In the genomic region with DNA sequence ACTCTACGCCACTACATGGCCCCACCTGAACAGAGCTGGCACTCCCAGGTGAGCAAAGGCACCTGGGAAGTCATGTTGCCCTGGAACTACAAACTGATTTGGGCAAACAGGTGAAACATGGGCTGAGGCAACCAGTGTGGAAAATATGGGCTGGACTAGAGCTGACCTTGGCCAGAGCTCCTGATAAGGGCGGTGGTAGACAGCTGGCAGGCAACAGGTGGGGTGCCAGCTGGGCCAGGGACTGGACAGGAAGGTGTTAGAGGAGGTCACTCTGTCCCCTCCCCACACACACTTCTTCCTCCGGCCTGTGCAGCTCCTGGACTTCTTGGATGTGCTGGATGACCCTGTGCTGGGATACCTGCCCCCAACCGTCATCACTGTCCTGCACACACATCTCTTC, we compare ENCODE assay signal across 23 mouse cellular contexts. TPM values are rescaled to one million over a fixed set of nuclear protein-coding genes. Genes with fewer than 3 reads are reported as not detected.
DNase-seq lines count a peak whose midpoint lies in the region; ATAC-seq and TF ChIP-seq lines count a peak whose summit lies in the region.
"Had no signal": no experiment of that assay in that cellular context is flagged by ENCODE, and none has a peak within 500 bp of the region (broad histone marks: within the 10 kb centered on the region; RNA-seq: fewer than 3 reads in every experiment).

No protein-coding gene starts in this region.

- no peak overlapping the region for H3K27ac ChIP-seq in embryonic facial prominence, embryonic 12.5 days
- no peak overlapping the region for H3K27ac ChIP-seq in embryonic facial prominence, embryonic 10.5 days (replicated peaks)
- H3K27ac ChIP-seq in intestine, embryonic 15.5 days, result no peak overlapping the region
- H3K27ac ChIP-seq in intestine, embryonic 16.5 days (ENCODE audit: low read length), result no peak overlapping the region
- no peak overlapping the region for H3K27ac ChIP-seq in limb, embryonic 12.5 days
- H3K27ac ChIP-seq in limb, embryonic 10.5 days, result no peak overlapping the region

- no peaks in the 10 kb centered on the region for H3K79me2 ChIP-seq in myocyte (ENCODE audit: control insufficient read depth, insufficient read depth)

- H3K4me3 ChIP-seq in embryonic facial prominence, embryonic 12.5 days, result no peak overlapping the region
- H3K4me3 ChIP-seq in embryonic facial prominence, embryonic 10.5 days, result no peak overlapping the region
- no peak overlapping the region for H3K4me3 ChIP-seq in intestine, embryonic 15.5 days (replicated peaks)
- H3K4me3 ChIP-seq in intestine, embryonic 16.5 days (ENCODE audit: low read length), result no peak overlapping the region
- H3K4me3 ChIP-seq in limb, embryonic 12.5 days (replicated peaks), result no peak overlapping the region
- H3K4me3 ChIP-seq in limb, embryonic 10.5 days, result no peak overlapping the region
- H3K4me3 ChIP-seq in myocyte, result no peak overlapping the region

- ATAC-seq in embryonic facial prominence, embryonic 12.5 days (ENCODE audit: insufficient number of reproducible peaks, insufficient read depth, low FRiP score, low TSS enrichment), result no peak
- ATAC-seq in intestine, embryonic 15.5 days, result 0 out of 2 replicates have a peak, but pooled peaks have one; percentile 24
- no peak for ATAC-seq in intestine, embryonic 16.5 days
- ATAC-seq in limb, embryonic 12.5 days (ENCODE audit: insufficient number of reproducible peaks, insufficient read depth, low FRiP score, low TSS enrichment, low read depth), result no peak
- ATAC-seq: activated CD4-positive, CD25-positive, alpha-beta regulatory T cell, adult 4 months; CD4-positive, CD25-positive, alpha-beta regulatory T cell, adult 4 months; Patski had no signal

- no peaks in the 10 kb centered on the region for H3K9me3 ChIP-seq in embryonic facial prominence, embryonic 12.5 days
- no peaks in the 10 kb centered on the region for H3K9me3 ChIP-seq in embryonic facial prominence, embryonic 10.5 days
- no peaks in the 10 kb centered on the region for H3K9me3 ChIP-seq in intestine, embryonic 15.5 days
- no peaks in the 10 kb centered on the region for H3K9me3 ChIP-seq in intestine, embryonic 16.5 days (ENCODE audit: control insufficient read depth, low read length)
- H3K9me3 ChIP-seq in limb, embryonic 12.5 days, result no peaks in the 10 kb centered on the region
- no peaks in the 10 kb centered on the region for H3K9me3 ChIP-seq in limb, embryonic 10.5 days (replicated peaks)
- H3K9me3 ChIP-seq: G1E had no signal

- 88% methylated on average over 4 of the region's 4 CpGs for WGBS in embryonic facial prominence, embryonic 12.5 days
- 94% methylated on average over 4 of the region's 4 CpGs for WGBS in embryonic facial prominence, embryonic 10.5 days
- 89% methylated on average over 4 of the region's 4 CpGs for WGBS in intestine, embryonic 15.5 days
- WGBS in intestine, embryonic 16.5 days, result 86% methylated on average over 4 of the region's 4 CpGs
- 94% methylated on average over 4 of the region's 4 CpGs for WGBS in limb, embryonic 12.5 days
- 90% methylated on average over 4 of the region's 4 CpGs for WGBS in limb, embryonic 10.5 days

- H3K4me1 ChIP-seq in embryonic facial prominence, embryonic 12.5 days, result no peaks in the 10 kb centered on the region
- no peaks in the 10 kb centered on the region for H3K4me1 ChIP-seq in embryonic facial prominence, embryonic 10.5 days
- H3K4me1 ChIP-seq in intestine, embryonic 15.5 days (replicated peaks), result no peaks in the 10 kb centered on the region
- no peaks in the 10 kb centered on the region for H3K4me1 ChIP-seq in intestine, embryonic 16.5 days (ENCODE audit: control insufficient read depth, insufficient read depth, low read length)
- no peaks in the 10 kb centered on the region for H3K4me1 ChIP-seq in limb, embryonic 12.5 days (replicated peaks)
- H3K4me1 ChIP-seq in limb, embryonic 10.5 days, result no peaks in the 10 kb centered on the region

- no peak overlapping the region for H3K4me2 ChIP-seq in embryonic facial prominence, embryonic 12.5 days (replicated peaks)
- H3K4me2 ChIP-seq in intestine, embryonic 15.5 days (replicated peaks), result no peak overlapping the region
- no peak overlapping the region for H3K4me2 ChIP-seq in intestine, embryonic 16.5 days (ENCODE audit: low read depth, low read length)
- no peak overlapping the region for H3K4me2 ChIP-seq in limb, embryonic 12.5 days
- no peak overlapping the region for H3K4me2 ChIP-seq in myocyte (ENCODE audit: low read depth)

- TF ChIP-seq POLR2A in myocyte (IDR thresholded peaks at IDR 0.05; ENCODE audit: insufficient read length, low read depth), result no peak

- H3ac ChIP-seq in myocyte (ENCODE audit: control insufficient read depth, insufficient read length), result no peak overlapping the region

- H3K9ac ChIP-seq in embryonic facial prominence, embryonic 12.5 days, result peak overlapping the region; percentile 13; the same call in 1 of the 2 replicates
- no peak overlapping the region for H3K9ac ChIP-seq in intestine, embryonic 15.5 days
- H3K9ac ChIP-seq in intestine, embryonic 16.5 days (ENCODE audit: low read depth, low read length), result no peak overlapping the region
- H3K9ac ChIP-seq in limb, embryonic 12.5 days (replicated peaks), result 0 out of 2 replicates have a peak overlapping the region, but pooled peaks have one; percentile 2

- no peak for DNase-seq in embryonic facial prominence, embryonic 10.5 days (ENCODE audit: low spot score)
- no peak for DNase-seq in limb, embryonic 10.5 days (ENCODE audit: low spot score)
- DNase-seq in layer of hippocampus, postnatal 14 days (ENCODE audit: low spot score in 2 of 2), result no peak
- DNase-seq: adrenal gland, adult 2 months; adrenal gland, adult 8-10 months; adrenal gland, postnatal 10 days; adrenal gland, postnatal 14 days; adrenal gland, postnatal 25 days; adrenal gland, postnatal 36 days; B cell, adult 2 months; cerebellum, adult 11 months; cerebellum, adult 11-12 months had no signal

- no peaks in the 10 kb centered on the region for H3K27me3 ChIP-seq in embryonic facial prominence, embryonic 12.5 days
- no peaks in the 10 kb centered on the region for H3K27me3 ChIP-seq in embryonic facial prominence, embryonic 10.5 days (replicated peaks; ENCODE audit: low read depth, poor library complexity, severe bottlenecking)
- no peaks in the 10 kb centered on the region for H3K27me3 ChIP-seq in intestine, embryonic 15.5 days (replicated peaks)
- no peaks in the 10 kb centered on the region for H3K27me3 ChIP-seq in intestine, embryonic 16.5 days (replicated peaks; ENCODE audit: control insufficient read depth, insufficient read depth, low read length)
- no peaks in the 10 kb centered on the region for H3K27me3 ChIP-seq in limb, embryonic 12.5 days
- no peaks in the 10 kb centered on the region for H3K27me3 ChIP-seq in limb, embryonic 10.5 days (ENCODE audit: low read depth, poor library complexity, severe bottlenecking)
- H3K27me3 ChIP-seq in myocyte (ENCODE audit: control insufficient read depth, insufficient read depth, insufficient read length), result no peaks in the 10 kb centered on the region
- H3K27me3 ChIP-seq: CH12.LX, Patski had no signal

- peaks cover 88% of the 10 kb centered on the region for H3K36me3 ChIP-seq in embryonic facial prominence, embryonic 12.5 days
- H3K36me3 ChIP-seq in embryonic facial prominence, embryonic 10.5 days (replicated peaks), result peaks cover 98% of the 10 kb centered on the region
- H3K36me3 ChIP-seq in intestine, embryonic 15.5 days, result peaks cover 66% of the 10 kb centered on the region
- H3K36me3 ChIP-seq in intestine, embryonic 16.5 days (ENCODE audit: control insufficient read depth, insufficient read depth, low read length), result peaks cover 28% of the 10 kb centered on the region
- H3K36me3 ChIP-seq in limb, embryonic 12.5 days, result peaks cover 90% of the 10 kb centered on the region
- H3K36me3 ChIP-seq in limb, embryonic 10.5 days, result peaks cover 96% of the 10 kb centered on the region
- H3K36me3 ChIP-seq in myocyte (ENCODE audit: control insufficient read depth, insufficient read depth), result no peaks in the 10 kb centered on the region

RNA-seq across cellular contexts. Expression of gene Atg2a, which starts 11.6 kb away (rescaled TPM):
- polyA plus RNA-seq in embryonic facial prominence, embryonic 12.5 days (2016; fragmentation: Nextera tagmentation; extraction: Ambion mirVana), result 11.7 and 12.0 TPM in 2 replicates
- polyA plus RNA-seq in embryonic facial prominence, embryonic 10.5 days (2016; fragmentation: Nextera tagmentation; extraction: Ambion mirVana), result 12.5 and 13.6 TPM in 2 replicates
- 6.9 and 8.7 TPM in 2 replicates for polyA plus RNA-seq in intestine, embryonic 15.5 days (2015; fragmentation: Nextera tagmentation; extraction: Ambion mirVana)
- polyA plus RNA-seq in intestine, embryonic 16.5 days (2015; fragmentation: Nextera tagmentation; extraction: Ambion mirVana), result 7.4 and 8.4 TPM in 2 replicates
- polyA plus RNA-seq in limb, embryonic 12.5 days (2016; fragmentation: Nextera tagmentation; extraction: Ambion mirVana), result 11.1 and 11.2 TPM in 2 replicates
- 11.4 and 13.0 TPM in 2 replicates for polyA plus RNA-seq in limb, embryonic 10.5 days (2016; fragmentation: Nextera tagmentation; extraction: Ambion mirVana)
- polyA plus RNA-seq in myocyte (2012; fragmentation: generic; extraction: Trizol), result 15.2 TPM
- 10 to 100 TPM; 35.9 to 38.2 TPM for total RNA-seq in layer of hippocampus, postnatal 14 days (2021)

RNA-seq across cellular contexts. Expression of gene Ppp2r5b, which starts 17.3 kb away (rescaled TPM):
- 34.5 and 40.1 TPM in 2 replicates for polyA plus RNA-seq in embryonic facial prominence, embryonic 12.5 days (2016; fragmentation: Nextera tagmentation; extraction: Ambion mirVana)
- polyA plus RNA-seq in embryonic facial prominence, embryonic 10.5 days (2016; fragmentation: Nextera tagmentation; extraction: Ambion mirVana), result 25.5 and 26.3 TPM in 2 replicates
- 21.2 and 22.3 TPM in 2 replicates for polyA plus RNA-seq in intestine, embryonic 15.5 days (2015; fragmentation: Nextera tagmentation; extraction: Ambion mirVana)
- polyA plus RNA-seq in intestine, embryonic 16.5 days (2015; fragmentation: Nextera tagmentation; extraction: Ambion mirVana), result 21.0 and 23.5 TPM in 2 replicates
- polyA plus RNA-seq in limb, embryonic 12.5 days (2016; fragmentation: Nextera tagmentation; extraction: Ambion mirVana), result 22.7 and 23.7 TPM in 2 replicates
- 16.6 and 17.2 TPM in 2 replicates for polyA plus RNA-seq in limb, embryonic 10.5 days (2016; fragmentation: Nextera tagmentation; extraction: Ambion mirVana)
- polyA plus RNA-seq in myocyte (2012; fragmentation: generic; extraction: Trizol), result 51.4 TPM
- 100 to 1,000 TPM; 158 to 170 TPM for total RNA-seq in layer of hippocampus, postnatal 14 days (2021)

RNA-seq across cellular contexts. Expression of gene Ehd1, which starts 23.5 kb away (rescaled TPM):
- 76.6 and 77.6 TPM in 2 replicates for polyA plus RNA-seq in embryonic facial prominence, embryonic 12.5 days (2016; fragmentation: Nextera tagmentation; extraction: Ambion mirVana)
- polyA plus RNA-seq in embryonic facial prominence, embryonic 10.5 days (2016; fragmentation: Nextera tagmentation; extraction: Ambion mirVana), result 81.8 and 83.5 TPM in 2 replicates
- 88.8 and 115 TPM in 2 replicates for polyA plus RNA-seq in intestine, embryonic 15.5 days (2015; fragmentation: Nextera tagmentation; extraction: Ambion mirVana)
- 135 and 158 TPM in 2 replicates for polyA plus RNA-seq in intestine, embryonic 16.5 days (2015; fragmentation: Nextera tagmentation; extraction: Ambion mirVana)
- polyA plus RNA-seq in limb, embryonic 12.5 days (2016; fragmentation: Nextera tagmentation; extraction: Ambion mirVana), result 71.5 and 71.6 TPM in 2 replicates
- polyA plus RNA-seq in limb, embryonic 10.5 days (2016; fragmentation: Nextera tagmentation; extraction: Ambion mirVana), result 72.5 and 74.9 TPM in 2 replicates
- 433 TPM for polyA plus RNA-seq in myocyte (2012; fragmentation: generic; extraction: Trizol)
- total RNA-seq in layer of hippocampus, postnatal 14 days (2021), result 10 to 100 TPM; 68.8 to 79.0 TPM

RNA-seq across cellular contexts. Expression of gene Gpha2, which starts 26.8 kb away (rescaled TPM):
- polyA plus RNA-seq in embryonic facial prominence, embryonic 12.5 days (2016; fragmentation: Nextera tagmentation; extraction: Ambion mirVana), result 2.3 and 3.1 TPM in 2 replicates
- polyA plus RNA-seq in embryonic facial prominence, embryonic 10.5 days (2016; fragmentation: Nextera tagmentation; extraction: Ambion mirVana), result 0.98 and 1.3 TPM in 2 replicates
- 0.39 and 0.41 TPM in 2 replicates for polyA plus RNA-seq in intestine, embryonic 15.5 days (2015; fragmentation: Nextera tagmentation; extraction: Ambion mirVana)
- polyA plus RNA-seq in intestine, embryonic 16.5 days (2015; fragmentation: Nextera tagmentation; extraction: Ambion mirVana), result 0.23 and 0.65 TPM in 2 replicates
- 2.0 and 2.4 TPM in 2 replicates for polyA plus RNA-seq in limb, embryonic 12.5 days (2016; fragmentation: Nextera tagmentation; extraction: Ambion mirVana)
- 0.97 and 2.1 TPM in 2 replicates for polyA plus RNA-seq in limb, embryonic 10.5 days (2016; fragmentation: Nextera tagmentation; extraction: Ambion mirVana)
- 0.40 TPM for polyA plus RNA-seq in myocyte (2012; fragmentation: generic; extraction: Trizol)
- not detected for total RNA-seq in layer of hippocampus, postnatal 14 days (2021)
- total RNA-seq: CH12.LX, G1E, MEL had no signal
- polyA plus RNA-seq: activated CD4-positive, CD25-positive, alpha-beta regulatory T cell, adult 4 months; CD4-positive, CD25-positive, alpha-beta regulatory T cell, adult 4 months; G1E had no signal

RNA-seq across cellular contexts. Expression of gene Cdc42bpg, which starts 53.2 kb away (rescaled TPM):
- polyA plus RNA-seq in embryonic facial prominence, embryonic 12.5 days (2016; fragmentation: Nextera tagmentation; extraction: Ambion mirVana), result 0.65 and 0.95 TPM in 2 replicates
- 0.12 and 0.39 TPM in 2 replicates for polyA plus RNA-seq in embryonic facial prominence, embryonic 10.5 days (2016; fragmentation: Nextera tagmentation; extraction: Ambion mirVana)
- polyA plus RNA-seq in intestine, embryonic 15.5 days (2015; fragmentation: Nextera tagmentation; extraction: Ambion mirVana), result 1.0 and 1.4 TPM in 2 replicates
- 1.2 and 1.5 TPM in 2 replicates for polyA plus RNA-seq in intestine, embryonic 16.5 days (2015; fragmentation: Nextera tagmentation; extraction: Ambion mirVana)
- polyA plus RNA-seq in limb, embryonic 12.5 days (2016; fragmentation: Nextera tagmentation; extraction: Ambion mirVana), result 0.69 and 0.96 TPM in 2 replicates
- 0.15 and 0.38 TPM in 2 replicates for polyA plus RNA-seq in limb, embryonic 10.5 days (2016; fragmentation: Nextera tagmentation; extraction: Ambion mirVana)
- polyA plus RNA-seq in myocyte (2012; fragmentation: generic; extraction: Trizol), result 10.0 TPM
- total RNA-seq in layer of hippocampus, postnatal 14 days (2021), result 1 to 10 TPM; 4.9 to 5.6 TPM

Comparison
In these comparisons a context has a peak if more than half of its experiments do, and no peak if none do; other contexts are left out.
1. H3K9ac ChIP-seq: peak in embryonic facial prominence, embryonic 12.5 days (single experiment) and limb, embryonic 12.5 days (single experiment); none in intestine, embryonic 15.5 days (single experiment) and intestine, embryonic 16.5 days (single experiment).